Mouse (Mus musculus) gastrocnemius, adult 2 months (tissue): ENCODE measurements around the gene Elmo3. TPM values are rescaled to one million over a fixed set of nuclear protein-coding genes. Genes with fewer than 3 reads are reported as not detected.

Source experiments
- DNase-seq: peaks from one replicate; pipeline ENCODE4 v3.0.0; 2022
- H3K27ac ChIP-seq: fragments of 200-600 bp; 2 replicates; pipeline ENCODE4 v1.8.1; 2022; ENCODE audit warnings: mild to moderate bottlenecking
- H3K4me3 ChIP-seq: fragments of 200-600 bp; 2 replicates; pipeline ENCODE4 v1.8.1; 2022; ENCODE audit warnings: mild to moderate bottlenecking, moderate library complexity
- CTCF ChIP-seq: fragments of 200-600 bp; IDR thresholded peaks from 2 replicates; pipeline ENCODE4 v1.8.1; 2022; ENCODE audit warnings: antibody characterized with exemption, mild to moderate bottlenecking, moderate library complexity
- intact Hi-C: fragments of 180-260 bp; cut with DNase I; formaldehyde crosslinking; loops from one replicate; pipeline ENCODE4 v1.15.1; 2025
- total RNA-seq, 2 experiments: library from RNA; stranded (reverse); gene quantifications; 2 replicates each; pipeline ENCODE4 v1.2.3; 2021

The Elmo3 gene
- total RNA-seq, 2 experiments from 2014 or later = 1.2 to 1.6 TPM

- H3K27ac ChIP-seq = peak overlapping the region; percentile 94
- intact Hi-C loops = no loop called here
- TF ChIP-seq CTCF = no peak
- peak overlapping the region; percentile 88 for H3K4me3 ChIP-seq
- peak; percentile 89 for DNase-seq
Observed at GRCm38 (mm10) chr8:105346611-105347427, 41.4 kb downstream of the Elmo3 start.

- H3K27ac ChIP-seq = peak within 1 kb of the TSS; percentile 94
- TF ChIP-seq CTCF = peak; percentile 33
- DNase-seq = peak; percentile 97
- peak within 1 kb of the TSS; percentile 88 for H3K4me3 ChIP-seq
- intact Hi-C loops = no loop called here
Observed at GRCm38 (mm10) chr8:105347428-105348221, 42.2 kb downstream of the Elmo3 start, which contains the start of gene Fhod1. Gene Fhod1, minus strand, starts transcription at chr8:105347953.

- DNase-seq = peak; percentile 62
Observed at GRCm38 (mm10) chr8:105348450-105349095, 43.2 kb downstream of the Elmo3 start, which contains the start of gene Slc9a5. Gene Slc9a5, plus strand, starts transcription at chr8:105348843.

GRCm38 (mm10) chr8:105349096-105349771 is 43.8 kb downstream of the Elmo3 start:
- intact Hi-C loops = no loop called here
- Histone ChIP-seq H3K27ac (peak overlapping the region; percentile 39), H3K4me3 (peak overlapping the region; percentile 88)
- DNase-seq = peak; percentile 63
- no peak for TF ChIP-seq CTCF

More at GRCm38 (mm10) chr8:105348450-105349095, 43.2 kb downstream of the Elmo3 start, which contains the start of gene Slc9a5:
- peak within 1 kb of the TSS; percentile 88 for H3K4me3 ChIP-seq
- TF ChIP-seq CTCF = peak; percentile 27; the same call in 1 of the 2 replicates
- H3K27ac ChIP-seq = peak within 1 kb of the TSS; percentile 94
- intact Hi-C loops = no loop called here

GRCm38 (mm10) chr8:105350186-105350585 is 44.8 kb downstream of the Elmo3 start:
- TF ChIP-seq CTCF = no peak
- intact Hi-C loops = no loop called here
- no peak overlapping the region for H3K27ac ChIP-seq
- no peak overlapping the region for H3K4me3 ChIP-seq
- DNase-seq = no peak

GRCm38 (mm10) chr8:105353583-105354135 is 48.3 kb downstream of the Elmo3 start:
- Histone ChIP-seq H3K27ac (no peak overlapping the region), H3K4me3 (no peak overlapping the region)
- TF ChIP-seq CTCF = no peak
- DNase-seq = peak; percentile 15
- intact Hi-C loops = no loop called here

- TF ChIP-seq CTCF = no peak
- DNase-seq = peak; percentile 7
- peak overlapping the region; percentile 50; the same call in 1 of the 2 replicates for H3K27ac ChIP-seq
Observed at GRCm38 (mm10) chr8:105354549-105354948, 49.1 kb downstream of the Elmo3 start.

GRCm38 (mm10) chr8:105355179-105356024 is 50.0 kb downstream of the Elmo3 start:
- TF ChIP-seq CTCF = no peak
- DNase-seq = peak; percentile 50
- H3K27ac ChIP-seq = peak overlapping the region; percentile 53; the same call in 1 of the 2 replicates
- intact Hi-C loops = no loop called here
- peak overlapping the region; percentile 34 for H3K4me3 ChIP-seq

More at GRCm38 (mm10) chr8:105354549-105354948, 49.1 kb downstream of the Elmo3 start:
- intact Hi-C loops = no loop called here
- H3K4me3 ChIP-seq = no peak overlapping the region

GRCm38 (mm10) chr8:105356681-105357080 is 51.3 kb downstream of the Elmo3 start:
- no peak overlapping the region for H3K27ac ChIP-seq
- intact Hi-C loops = no loop called here

GRCm38 (mm10) chr8:105359208-105359607 is 53.8 kb downstream of the Elmo3 start:
- no peak for TF ChIP-seq CTCF
- no peak for DNase-seq
- intact Hi-C loops = loop anchor here (2.0 kb wide), 1 partner anchor 118 kb away; no protein-coding TSS in a partner anchor
- Histone ChIP-seq H3K27ac (no peak overlapping the region), H3K4me3 (no peak overlapping the region)

More at GRCm38 (mm10) chr8:105356681-105357080, 51.3 kb downstream of the Elmo3 start:
- DNase-seq = peak; percentile 18
- no peak overlapping the region for H3K4me3 ChIP-seq
- no peak for TF ChIP-seq CTCF
